Mouse (Mus musculus): ENCODE results near the gene Mpeg1. TPM values are rescaled to one million over a fixed set of nuclear protein-coding genes. Genes with fewer than 3 reads are reported as not detected.

Mpeg1 gene
- polyA plus RNA-seq, 1 experiment from 2014 or later = 0.54 TPM

DNA sequence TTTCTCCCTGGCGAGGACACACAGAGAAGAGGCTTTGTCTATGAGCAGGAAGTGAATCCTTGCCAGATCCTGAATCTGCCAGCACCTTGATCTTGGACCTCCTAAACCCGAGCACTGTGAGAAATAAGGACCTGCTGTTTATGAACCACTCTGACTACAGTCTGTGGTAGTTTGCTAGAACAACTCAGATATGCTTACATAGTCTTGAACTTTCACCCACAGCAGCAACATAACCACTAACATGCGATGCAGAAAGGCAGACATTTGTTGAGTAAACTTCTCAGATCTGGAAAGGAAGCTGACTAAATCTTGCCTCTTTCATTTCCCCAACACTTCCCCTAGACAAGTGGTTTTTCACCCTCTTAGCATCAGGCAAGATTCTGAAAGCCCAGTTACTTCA is 11.3 kb downstream of the Mpeg1 start:
- Histone ChIP-seq H3K4me3 (replicated peaks) (no peak overlapping the region), H3K4me2 (replicated peaks) (no peak overlapping the region), H3K27ac (no peak overlapping the region), H3K9ac (replicated peaks) (no peak overlapping the region), H3K9me3 (no peaks in the 10 kb centered on the region), H3K27me3 (no peaks in the 10 kb centered on the region), H3K36me3 (peaks cover 84% of the 10 kb centered on the region), H3K4me1 (replicated peaks) (0 out of 2 replicates have a peak, but pooled peaks cover 3% of the 10 kb centered on the region)
- 67% methylated on average over 3 of the region's 3 CpGs for WGBS
- ATAC-seq = no peak

DNA sequence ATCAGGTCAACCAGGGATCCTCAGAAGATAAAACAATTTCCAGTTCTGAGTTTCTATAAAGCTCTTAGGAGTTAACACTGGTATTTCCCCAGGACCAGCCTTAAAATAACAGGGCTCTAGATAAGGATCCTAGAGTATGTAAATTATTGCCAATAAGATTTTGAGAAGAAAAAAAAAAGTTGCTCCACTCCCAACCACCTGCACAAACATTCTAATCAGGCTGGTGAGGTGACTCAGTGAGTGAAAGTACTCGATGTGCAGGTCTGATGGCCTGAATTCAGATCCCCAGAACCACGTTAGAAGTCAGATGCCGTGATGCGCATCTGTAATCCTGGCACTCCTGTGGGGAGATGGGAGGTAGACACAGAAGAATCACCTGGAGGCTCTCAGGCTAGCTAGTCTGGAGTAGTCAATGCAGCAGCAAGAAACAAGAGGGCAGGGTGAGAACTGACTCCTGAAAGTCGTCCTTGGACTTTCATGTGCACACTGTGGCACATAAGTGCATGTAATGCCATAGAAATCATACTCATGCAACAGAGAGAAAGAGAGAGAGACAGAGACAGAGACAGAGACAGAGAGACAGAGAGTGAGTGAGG is 11.9 kb downstream of the Mpeg1 start:
- no peak overlapping the region for H3K9ac ChIP-seq (replicated peaks)
- H3K36me3 ChIP-seq = peaks cover 84% of the 10 kb centered on the region
- H3K27me3 ChIP-seq = no peaks in the 10 kb centered on the region
- H3K4me1 ChIP-seq (replicated peaks) = 0 out of 2 replicates have a peak, but pooled peaks cover 3% of the 10 kb centered on the region
- 87% methylated on average over 5 of the region's 5 CpGs for WGBS
- H3K4me2 ChIP-seq (replicated peaks) = no peak overlapping the region
- H3K27ac ChIP-seq = no peak overlapping the region
- no peak for ATAC-seq
- no peaks in the 10 kb centered on the region for H3K9me3 ChIP-seq
- H3K4me3 ChIP-seq (replicated peaks) = no peak overlapping the region

DNA sequence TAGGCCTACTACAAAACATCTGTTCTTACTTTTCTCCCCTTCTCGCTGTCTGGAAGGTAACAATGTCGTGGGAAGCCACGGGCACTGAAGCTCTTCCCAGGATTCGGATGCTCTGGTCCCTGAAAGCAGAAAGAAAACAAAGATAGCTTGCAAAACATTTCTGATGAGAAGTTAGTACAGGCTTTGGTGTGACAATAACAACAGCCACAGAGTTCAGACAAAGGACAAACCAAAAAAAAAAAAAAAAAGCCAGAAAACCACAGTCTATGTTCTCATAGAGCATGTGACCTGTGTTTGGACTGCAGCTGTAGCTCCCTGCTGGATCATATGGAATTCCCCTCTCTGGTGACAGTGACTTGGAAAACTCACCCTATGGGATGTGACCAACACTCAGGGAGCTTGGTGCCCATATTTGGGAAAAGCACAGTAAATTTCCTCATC is 12.6 kb downstream of the Mpeg1 start:
- peaks cover 83% of the 10 kb centered on the region for H3K36me3 ChIP-seq
- WGBS = 86% methylated on average over 4 of the region's 4 CpGs

DNA sequence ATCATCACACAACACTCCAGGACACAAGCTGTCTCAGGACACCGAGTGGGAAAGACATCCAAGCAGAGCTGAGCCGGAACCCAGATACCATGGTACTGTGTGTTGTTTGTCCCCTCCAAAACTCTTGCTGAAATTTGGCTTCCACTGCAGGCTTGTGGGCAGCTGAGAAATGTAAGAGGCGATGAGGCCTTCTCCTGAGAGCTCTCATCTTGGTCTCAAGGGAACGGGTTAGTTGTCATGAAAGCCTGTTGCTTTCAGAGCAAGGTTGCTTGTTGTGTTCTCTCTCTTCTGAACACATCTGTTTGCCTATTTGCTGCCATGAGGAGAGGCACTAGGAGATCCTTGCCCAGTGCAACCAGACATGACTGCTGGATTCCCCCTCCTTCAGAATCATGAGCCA is 13.4 kb downstream of the Mpeg1 start:
- H3K36me3 ChIP-seq = peaks cover 83% of the 10 kb centered on the region
- no peak overlapping the region for H3K4me2 ChIP-seq (replicated peaks)
- WGBS = 94% methylated on average over 4 of the region's 4 CpGs
- no peak overlapping the region for H3K27ac ChIP-seq
- ATAC-seq = no peak
- no peak overlapping the region for H3K4me3 ChIP-seq (replicated peaks)
- no peak overlapping the region for H3K9ac ChIP-seq (replicated peaks)
- no peaks in the 10 kb centered on the region for H3K27me3 ChIP-seq
- 0 out of 2 replicates have a peak, but pooled peaks cover 3% of the 10 kb centered on the region for H3K4me1 ChIP-seq (replicated peaks)
- H3K9me3 ChIP-seq = no peaks in the 10 kb centered on the region

More for the DNA sequence above, 12.6 kb downstream of the Mpeg1 start:
- H3K4me2 ChIP-seq (replicated peaks) = no peak overlapping the region
- 0 out of 2 replicates have a peak, but pooled peaks cover 3% of the 10 kb centered on the region for H3K4me1 ChIP-seq (replicated peaks)
- no peaks in the 10 kb centered on the region for H3K27me3 ChIP-seq
- no peak overlapping the region for H3K4me3 ChIP-seq (replicated peaks)
- no peak overlapping the region for H3K9ac ChIP-seq (replicated peaks)
- ATAC-seq = no peak
- no peak overlapping the region for H3K27ac ChIP-seq
- H3K9me3 ChIP-seq = no peaks in the 10 kb centered on the region

DNA sequence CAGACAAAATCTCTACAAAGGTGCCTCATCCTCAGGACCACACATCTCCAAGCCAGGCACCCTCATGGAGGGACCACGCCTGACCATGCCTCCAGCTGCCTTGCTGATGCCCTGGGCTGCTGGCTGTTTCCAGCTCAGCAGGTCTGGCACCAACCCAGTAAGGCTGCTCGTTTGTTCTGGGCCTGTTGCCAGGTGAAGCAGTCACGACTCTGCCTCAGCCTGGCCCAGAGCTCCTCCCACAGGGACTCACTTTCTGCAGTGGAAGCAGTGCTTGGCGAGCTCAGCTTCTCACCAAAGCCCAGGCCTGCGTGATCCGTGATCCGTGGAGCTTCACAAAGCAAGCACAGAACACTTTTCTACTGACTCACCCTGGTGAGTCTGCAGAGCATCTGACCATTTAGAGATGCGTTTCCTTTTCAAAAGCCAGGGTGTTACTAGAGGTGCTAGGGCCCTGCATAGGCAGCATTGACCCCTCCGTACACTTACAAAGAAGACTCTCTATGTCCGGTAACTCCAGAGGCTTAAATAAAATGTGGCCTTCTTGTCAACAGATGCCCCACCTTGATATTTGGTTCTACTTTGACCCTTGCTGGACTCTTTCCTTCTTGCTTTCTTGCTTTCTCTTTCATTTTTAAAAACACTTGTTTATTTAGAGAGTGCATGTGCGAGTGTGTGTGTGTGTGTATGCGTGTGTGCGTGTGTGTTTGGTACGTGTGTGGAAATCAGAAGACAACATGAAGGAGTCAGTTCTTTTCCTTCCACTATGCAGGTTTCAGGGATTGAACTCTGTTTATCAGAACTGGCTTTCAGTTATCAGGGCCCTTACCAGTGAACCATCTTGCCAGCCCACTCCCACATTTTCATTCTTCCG is 15.0 kb downstream of the Mpeg1 start:
- Histone ChIP-seq H3K9me3 (no peaks in the 10 kb centered on the region), H3K36me3 (peaks cover 87% of the 10 kb centered on the region)

DNA sequence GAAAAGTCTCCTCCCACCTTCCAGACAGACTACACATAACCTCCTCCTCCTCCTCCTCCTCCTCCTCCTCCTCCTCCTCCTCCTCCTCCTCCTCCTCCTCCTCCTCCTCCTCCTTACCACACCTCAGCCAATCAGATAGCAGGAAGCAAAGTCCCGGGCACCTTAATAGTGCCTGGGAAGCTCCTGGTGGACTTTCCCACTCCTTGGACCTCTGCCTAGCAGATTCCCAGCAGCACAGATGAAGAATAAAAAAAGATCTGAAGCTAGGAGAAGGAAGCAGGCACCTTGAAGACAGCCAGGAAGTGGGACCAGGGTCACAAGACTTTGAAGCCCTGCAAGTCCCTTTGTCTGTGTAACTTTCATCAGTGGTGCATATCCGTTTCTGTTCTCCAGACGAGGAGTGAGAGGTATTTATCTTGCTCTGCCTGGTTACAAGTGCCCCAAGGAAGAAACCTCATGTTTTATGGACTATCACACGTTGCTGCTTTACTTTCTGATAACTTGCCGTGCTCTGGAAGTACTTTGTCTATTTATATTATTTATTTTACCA is 16.2 kb downstream of the Mpeg1 start:
- 53% methylated on average over 5 of the region's 5 CpGs for WGBS
- H3K36me3 ChIP-seq = peaks cover 89% of the 10 kb centered on the region
- H3K4me2 ChIP-seq (replicated peaks) = no peak overlapping the region
- H3K4me3 ChIP-seq (replicated peaks) = no peak overlapping the region
- no peak overlapping the region for H3K9ac ChIP-seq (replicated peaks)
- ATAC-seq = no peak
- H3K9me3 ChIP-seq = no peaks in the 10 kb centered on the region
- 0 out of 2 replicates have a peak, but pooled peaks cover 3% of the 10 kb centered on the region for H3K4me1 ChIP-seq (replicated peaks)
- no peak overlapping the region for H3K27ac ChIP-seq
- no peaks in the 10 kb centered on the region for H3K27me3 ChIP-seq

More for the DNA sequence above, 15.0 kb downstream of the Mpeg1 start:
- Histone ChIP-seq H3K9ac (replicated peaks) (no peak overlapping the region), H3K4me2 (replicated peaks) (no peak overlapping the region), H3K4me1 (replicated peaks) (0 out of 2 replicates have a peak, but pooled peaks cover 3% of the 10 kb centered on the region), H3K27me3 (no peaks in the 10 kb centered on the region), H3K27ac (peak overlapping the region; percentile 47; the same call in 1 of the 2 replicates), H3K4me3 (replicated peaks) (no peak overlapping the region)
- WGBS = 71% methylated on average over 15 of the region's 15 CpGs
- ATAC-seq = peak; percentile 94

DNA sequence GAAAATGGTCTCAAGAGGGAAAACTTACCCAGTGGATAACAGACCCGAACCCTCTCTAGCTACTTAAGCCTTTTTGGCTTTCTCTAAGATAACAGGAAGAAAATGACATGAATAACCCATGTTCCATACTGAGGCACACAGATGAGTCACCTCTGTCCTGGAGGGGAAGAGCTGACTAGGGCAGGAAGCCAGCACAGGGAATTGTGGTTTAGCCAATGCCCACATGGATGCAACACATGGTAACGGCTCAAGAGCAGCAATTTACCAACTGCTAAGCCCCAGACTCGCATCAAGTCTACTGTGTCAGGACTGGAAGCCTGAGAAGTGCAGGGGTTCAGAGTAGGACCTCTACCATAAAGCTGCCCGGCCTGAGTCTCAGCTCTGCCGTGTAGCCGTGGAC is 17.8 kb downstream of the Mpeg1 start:
- Histone ChIP-seq H3K36me3 (peaks cover 88% of the 10 kb centered on the region), H3K27ac (no peak overlapping the region), H3K9ac (replicated peaks) (no peak overlapping the region), H3K9me3 (no peaks in the 10 kb centered on the region), H3K4me1 (replicated peaks) (0 out of 2 replicates have a peak, but pooled peaks cover 3% of the 10 kb centered on the region), H3K4me3 (replicated peaks) (no peak overlapping the region), H3K4me2 (replicated peaks) (no peak overlapping the region), H3K27me3 (no peaks in the 10 kb centered on the region)
- no peak for ATAC-seq
- WGBS = 94% methylated on average over 6 of the region's 6 CpGs

DNA sequence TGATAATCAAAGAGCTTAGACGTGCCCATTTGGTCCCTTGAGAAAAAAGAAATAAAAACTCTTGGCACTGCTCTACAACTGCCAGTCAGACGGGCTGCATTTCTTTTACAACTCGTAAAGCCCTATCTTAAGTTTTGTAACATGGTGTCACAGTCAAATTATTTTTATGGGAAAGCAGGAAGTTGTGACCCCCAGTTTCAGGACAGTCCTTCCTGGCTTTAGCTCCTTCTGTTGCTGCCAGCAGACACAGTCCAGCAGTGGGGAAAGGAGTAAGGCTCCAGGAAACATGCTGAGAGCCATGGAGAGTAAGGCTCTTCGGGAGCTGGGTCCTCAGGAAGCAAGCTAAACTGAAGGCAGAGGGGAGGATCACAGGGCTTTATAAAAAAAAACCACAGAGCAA is 23.2 kb downstream of the Mpeg1 start:
- Histone ChIP-seq H3K36me3 (peaks cover 84% of the 10 kb centered on the region), H3K4me2 (replicated peaks) (no peak overlapping the region), H3K9ac (replicated peaks) (no peak overlapping the region), H3K4me3 (replicated peaks) (no peak overlapping the region), H3K9me3 (no peaks in the 10 kb centered on the region), H3K4me1 (replicated peaks) (peaks cover 23% of the 10 kb centered on the region), H3K27me3 (no peaks in the 10 kb centered on the region), H3K27ac (no peak overlapping the region)
- WGBS = 82% methylated on average over 4 of the region's 4 CpGs
- no peak for ATAC-seq

DNA sequence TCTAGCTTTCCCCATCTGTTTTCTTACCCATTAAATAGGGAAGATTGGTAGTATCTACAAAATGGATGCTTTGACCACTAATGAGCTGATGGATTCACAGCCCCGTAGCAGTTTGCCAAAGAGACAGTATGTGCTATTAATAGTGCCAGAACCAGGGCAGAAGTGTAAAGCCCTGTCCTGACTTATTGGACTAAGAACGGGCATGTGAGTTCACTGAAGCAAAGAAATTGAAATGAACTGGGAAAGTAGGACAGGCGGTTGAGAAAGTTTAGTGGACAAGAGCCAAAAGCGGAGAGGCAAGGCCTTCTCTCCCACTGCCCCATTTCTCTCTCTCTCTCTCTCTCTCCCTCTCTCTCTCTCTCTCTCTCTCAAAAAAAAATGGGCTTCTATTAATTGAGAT is 23.6 kb downstream of the Mpeg1 start:
- H3K4me2 ChIP-seq (replicated peaks) = no peak overlapping the region
- no peak overlapping the region for H3K4me3 ChIP-seq (replicated peaks)
- peaks cover 80% of the 10 kb centered on the region for H3K36me3 ChIP-seq
- H3K27me3 ChIP-seq = no peaks in the 10 kb centered on the region
- H3K27ac ChIP-seq = no peak overlapping the region
- 76% methylated on average over 4 of the region's 4 CpGs for WGBS
- peaks cover 27% of the 10 kb centered on the region for H3K4me1 ChIP-seq (replicated peaks)
- H3K9ac ChIP-seq (replicated peaks) = no peak overlapping the region
- no peaks in the 10 kb centered on the region for H3K9me3 ChIP-seq
- ATAC-seq = no peak

DNA sequence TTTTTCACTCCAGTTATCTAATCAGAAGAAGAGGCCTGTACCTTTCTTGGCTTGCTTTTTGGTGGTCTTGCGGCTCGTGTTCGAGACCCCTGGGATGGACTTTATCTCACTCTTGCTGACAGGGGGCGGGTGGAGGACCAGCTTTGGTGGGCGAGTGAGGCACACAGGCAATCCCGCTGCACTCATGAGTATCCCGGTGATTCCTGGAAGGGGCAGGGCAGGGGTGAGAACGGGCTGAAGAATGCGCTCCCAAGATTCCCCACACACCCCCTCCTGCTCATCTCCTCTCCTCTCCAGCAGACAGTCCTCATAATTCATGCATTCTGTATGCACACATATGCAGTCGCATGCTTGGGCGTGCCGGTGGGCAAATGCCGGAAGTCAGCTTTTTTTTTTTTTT is 24.6 kb downstream of the Mpeg1 start:
- Histone ChIP-seq H3K9ac (replicated peaks) (no peak overlapping the region), H3K4me3 (replicated peaks) (no peak overlapping the region), H3K4me1 (replicated peaks) (peaks cover 37% of the 10 kb centered on the region), H3K4me2 (replicated peaks) (no peak overlapping the region), H3K27ac (no peak overlapping the region), H3K27me3 (no peaks in the 10 kb centered on the region), H3K9me3 (no peaks in the 10 kb centered on the region), H3K36me3 (peaks cover 72% of the 10 kb centered on the region)
- 85% methylated on average over 13 of the region's 13 CpGs for WGBS
- ATAC-seq = no peak

DNA sequence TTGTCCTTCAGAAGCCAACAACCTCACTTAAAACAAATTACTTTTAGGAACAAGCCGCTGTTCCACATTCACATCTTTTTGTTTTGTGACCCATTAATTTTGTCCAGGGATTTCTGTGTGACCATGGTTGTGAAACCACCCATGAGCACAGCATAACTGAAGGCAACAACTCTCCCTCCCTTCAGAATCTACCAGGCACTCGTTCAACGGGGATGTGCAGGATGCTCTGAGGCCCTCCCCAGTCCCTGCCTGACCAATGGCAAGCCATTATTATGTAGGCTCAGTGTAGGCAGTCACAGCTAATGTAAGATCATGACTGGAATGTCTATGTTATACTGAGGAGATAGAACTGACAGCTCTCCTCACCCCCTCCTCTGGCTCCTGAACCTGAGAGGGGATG is 25.1 kb downstream of the Mpeg1 start:
- Histone ChIP-seq H3K27me3 (no peaks in the 10 kb centered on the region), H3K4me1 (replicated peaks) (peaks cover 41% of the 10 kb centered on the region), H3K4me2 (replicated peaks) (no peak overlapping the region), H3K4me3 (replicated peaks) (no peak overlapping the region), H3K9ac (replicated peaks) (no peak overlapping the region), H3K36me3 (peaks cover 72% of the 10 kb centered on the region), H3K9me3 (no peaks in the 10 kb centered on the region), H3K27ac (no peak overlapping the region)
- 67% methylated on average over 3 of the region's 3 CpGs for WGBS
- no peak for ATAC-seq

DNA sequence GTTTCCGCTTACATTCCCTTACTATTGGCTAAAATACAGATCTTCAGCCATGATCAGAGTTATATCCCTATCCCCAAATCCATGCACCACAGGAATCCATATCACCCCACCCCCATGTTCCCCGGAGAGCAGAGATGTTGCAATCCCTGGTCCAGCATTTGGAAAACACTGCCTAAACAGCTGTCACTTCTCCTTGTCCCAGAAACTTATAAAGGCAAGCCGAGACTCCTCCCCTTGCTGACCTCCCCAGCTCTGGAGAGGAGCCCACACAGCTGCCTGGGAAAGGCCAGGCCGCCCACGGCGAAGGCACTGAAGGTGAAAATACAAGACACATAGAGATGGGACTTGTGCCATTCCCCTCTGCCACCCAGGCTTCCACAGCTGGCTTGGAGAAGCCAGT is 26.3 kb downstream of the Mpeg1 start:
- Histone ChIP-seq H3K9ac (replicated peaks) (no peak overlapping the region), H3K36me3 (peaks cover 72% of the 10 kb centered on the region), H3K4me2 (replicated peaks) (no peak overlapping the region), H3K4me3 (replicated peaks) (no peak overlapping the region), H3K27me3 (no peaks in the 10 kb centered on the region), H3K9me3 (no peaks in the 10 kb centered on the region), H3K4me1 (replicated peaks) (peaks cover 53% of the 10 kb centered on the region), H3K27ac (no peak overlapping the region)
- no peak for ATAC-seq
- WGBS = 67% methylated on average over 6 of the region's 6 CpGs
